Mouse (Mus musculus): Measurements from ENCODE around the gene Cse1l.

- no peak for TF ChIP-seq NELFE (IDR thresholded peaks at IDR 0.05; ENCODE audit: low read depth, low read length)
- TF ChIP-seq CTCF (conservative IDR thresholded peaks at IDR 0.05 in 1 of 2, IDR thresholded peaks at IDR 0.05 in 1 of 2; ENCODE audit: low read depth in 2 of 2, low read length in 2 of 2) = no peak
- TF ChIP-seq POLR2A (IDR thresholded peaks at IDR 0.05; ENCODE audit: low read depth, low read length) = no peak
- no peak for TF ChIP-seq EP300 (IDR thresholded peaks at IDR 0.05; ENCODE audit: low read length)
- TF ChIP-seq MEF2A (IDR thresholded peaks at IDR 0.05; ENCODE audit: borderline replicate concordance, low read depth, low read length) = no peak
- no peak for TF ChIP-seq SMC3 (IDR thresholded peaks at IDR 0.05; ENCODE audit: low read depth, low read length)
- TF ChIP-seq MYC (IDR thresholded peaks at IDR 0.05; ENCODE audit: low read depth, low read length) = no peak
- TF ChIP-seq TBP (conservative IDR thresholded peaks at IDR 0.05; ENCODE audit: low read depth, low read length) = no peak
- no peak for TF ChIP-seq USF2 (conservative IDR thresholded peaks at IDR 0.05; ENCODE audit: low read depth, low read length)
- TF ChIP-seq MAX (IDR thresholded peaks at IDR 0.05; ENCODE audit: low read length) = no peak
- no peak for TF ChIP-seq JUND (conservative IDR thresholded peaks at IDR 0.05; ENCODE audit: low read depth, low read length)
These were observed 46.3 kb downstream of the Cse1l start for GRCm38 (mm10) chr2:166952151-166952550.
